Mouse (Mus musculus): ENCODE measurements at regions not wholly inside any gene's neighbourhood (a gene's known extent, or its start where the extent isn't known, plus 50 kb on each side); places are given as distances from the start of the nearest gene placed in this dataset.
"Not testable (repeated sequence)": the region's sequence is repeated elsewhere in the genome, so short reads cannot be mapped to it uniquely, and the experiment has no call there.

GRCm38 (mm10) chr14:48583516-48583915, 90.1 kb downstream of the Otx2 start:
- Histone ChIP-seq H3K27me3 (ENCODE audit: control insufficient read depth, insufficient read depth, low read length) (no peaks in the 10 kb centered on the region), H3K9ac (ENCODE audit: low read depth, low read length) (no peak overlapping the region), H3K4me1 (replicated peaks; ENCODE audit: control insufficient read depth, insufficient read depth, low read length) (no peaks in the 10 kb centered on the region), H3K9me3 (ENCODE audit: control insufficient read depth, low read length) (no peaks in the 10 kb centered on the region), H3K27ac (ENCODE audit: low read depth, low read length) (no peak overlapping the region), H3K4me3 (ENCODE audit: low read depth, low read length) (no peak overlapping the region), H3K4me2 (replicated peaks; ENCODE audit: low read depth, low read length) (no peak overlapping the region), H3K36me3 (ENCODE audit: control insufficient read depth, insufficient read depth, low read length) (no peaks in the 10 kb centered on the region)
- DNase-seq (ENCODE audit: low spot score) (no peak), ATAC-seq (ENCODE audit: low FRiP score) (no peak)
- WGBS, result 92% methylated on average over 3 of the region's 3 CpGs

GRCm38 (mm10) chr14:48582080-48582479, 91.5 kb downstream of the Otx2 start:
- H3K27me3 ChIP-seq (ENCODE audit: control insufficient read depth, insufficient read depth, low read length), result no peaks in the 10 kb centered on the region
- no peak overlapping the region for H3K27ac ChIP-seq (ENCODE audit: low read depth, low read length)
- no peaks in the 10 kb centered on the region for H3K9me3 ChIP-seq (ENCODE audit: control insufficient read depth, low read length)
- no peak overlapping the region for H3K4me3 ChIP-seq (ENCODE audit: low read depth, low read length)
- no peak for ATAC-seq (ENCODE audit: low FRiP score)
- no peaks in the 10 kb centered on the region for H3K36me3 ChIP-seq (ENCODE audit: control insufficient read depth, insufficient read depth, low read length)
- WGBS, result 83% methylated on average over 1 of the region's 1 CpGs
- no peaks in the 10 kb centered on the region for H3K4me1 ChIP-seq (replicated peaks; ENCODE audit: control insufficient read depth, insufficient read depth, low read length)
- DNase-seq (ENCODE audit: low spot score), result peak; percentile 23
- H3K4me2 ChIP-seq (replicated peaks; ENCODE audit: low read depth, low read length), result no peak overlapping the region
- no peak overlapping the region for H3K9ac ChIP-seq (ENCODE audit: low read depth, low read length)

GRCm38 (mm10) chr14:48581308-48581707, 92.3 kb downstream of the Otx2 start:
- not testable (repeated sequence) for H3K4me3 ChIP-seq (ENCODE audit: low read depth, low read length); ATAC-seq (ENCODE audit: low FRiP score); H3K4me1 ChIP-seq (replicated peaks; ENCODE audit: control insufficient read depth, insufficient read depth, low read length); H3K9me3 ChIP-seq (ENCODE audit: control insufficient read depth, low read length); H3K36me3 ChIP-seq (ENCODE audit: control insufficient read depth, insufficient read depth, low read length); H3K4me2 ChIP-seq (replicated peaks; ENCODE audit: low read depth, low read length); H3K9ac ChIP-seq (ENCODE audit: low read depth, low read length); H3K27me3 ChIP-seq (ENCODE audit: control insufficient read depth, insufficient read depth, low read length); H3K27ac ChIP-seq (ENCODE audit: low read depth, low read length); DNase-seq (ENCODE audit: low spot score)
- WGBS, result 33% methylated on average over 1 of the region's 2 CpGs

- ATAC-seq (ENCODE audit: low FRiP score) (no peak), DNase-seq (ENCODE audit: low spot score) (no peak)
- H3K4me1 ChIP-seq (replicated peaks; ENCODE audit: control insufficient read depth, insufficient read depth, low read length), result no peaks in the 10 kb centered on the region
- WGBS, result 30% methylated on average over 9 of the region's 9 CpGs
- H3K27me3 ChIP-seq (ENCODE audit: control insufficient read depth, insufficient read depth, low read length), result no peaks in the 10 kb centered on the region
- H3K9ac ChIP-seq (ENCODE audit: low read depth, low read length), result no peak overlapping the region
- no peaks in the 10 kb centered on the region for H3K9me3 ChIP-seq (ENCODE audit: control insufficient read depth, low read length)
- no peak overlapping the region for H3K4me3 ChIP-seq (ENCODE audit: low read depth, low read length)
- H3K4me2 ChIP-seq (replicated peaks; ENCODE audit: low read depth, low read length), result no peak overlapping the region
- H3K27ac ChIP-seq (ENCODE audit: low read depth, low read length), result no peak overlapping the region
- no peaks in the 10 kb centered on the region for H3K36me3 ChIP-seq (ENCODE audit: control insufficient read depth, insufficient read depth, low read length)
Measured at GRCm38 (mm10) chr14:48580396-48580795, 93.2 kb downstream of the Otx2 start.

- DNase-seq (ENCODE audit: low spot score) (no peak), ATAC-seq (ENCODE audit: low FRiP score) (no peak)
- H3K36me3 ChIP-seq (ENCODE audit: control insufficient read depth, insufficient read depth, low read length), result no peaks in the 10 kb centered on the region
- H3K27ac ChIP-seq (ENCODE audit: low read depth, low read length), result no peak overlapping the region
- H3K4me2 ChIP-seq (replicated peaks; ENCODE audit: low read depth, low read length), result no peak overlapping the region
- no peak overlapping the region for H3K9ac ChIP-seq (ENCODE audit: low read depth, low read length)
- H3K4me1 ChIP-seq (replicated peaks; ENCODE audit: control insufficient read depth, insufficient read depth, low read length), result no peaks in the 10 kb centered on the region
- no peaks in the 10 kb centered on the region for H3K9me3 ChIP-seq (ENCODE audit: control insufficient read depth, low read length)
- no peaks in the 10 kb centered on the region for H3K27me3 ChIP-seq (ENCODE audit: control insufficient read depth, insufficient read depth, low read length)
- no peak overlapping the region for H3K4me3 ChIP-seq (ENCODE audit: low read depth, low read length)
- WGBS, result 82% methylated on average over 5 of the region's 5 CpGs
Measured at GRCm38 (mm10) chr14:48579985-48580384, 93.6 kb downstream of the Otx2 start.

Data from hindbrain, embryonic 11.5 days (tissue).